Mouse (Mus musculus): Measurements from ENCODE around the gene Amz2.

DNA sequence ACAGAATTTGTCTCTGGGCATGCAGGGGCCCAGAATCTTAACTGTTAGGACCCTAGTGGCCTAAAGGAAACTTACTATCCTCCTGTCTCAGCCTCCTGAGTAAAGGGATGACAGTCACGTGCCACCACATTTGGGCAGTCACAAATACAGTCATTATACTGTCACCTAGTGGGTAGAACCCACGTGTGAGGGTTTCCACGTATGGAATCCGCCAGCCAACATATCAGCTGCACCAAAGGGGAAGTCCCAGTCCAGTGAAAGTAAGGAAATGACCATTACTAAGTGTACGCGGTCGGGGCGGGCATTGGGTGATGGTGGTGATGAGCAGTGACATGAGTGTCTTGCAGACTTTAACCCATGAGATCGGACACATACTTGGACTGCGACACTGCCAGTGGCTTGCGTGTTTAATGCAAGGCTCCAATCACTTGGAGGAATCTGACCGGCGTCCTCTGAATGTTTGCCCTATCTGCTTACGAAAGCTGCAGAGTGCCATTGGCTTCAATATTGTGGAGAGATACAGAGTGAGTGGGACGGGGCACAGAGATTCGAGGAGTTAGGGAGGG lies 8.6 kb downstream of the Amz2 start:
- no peak for TF ChIP-seq CTCF (IDR thresholded peaks at IDR 0.05; ENCODE audit: insufficient read depth, low read length)
- no peak for TF ChIP-seq POLR2A (IDR thresholded peaks at IDR 0.05; ENCODE audit: borderline replicate concordance, extremely low read depth, low read depth, low read length)

All from lung, adult 2 months (tissue).